Mouse (Mus musculus) hindbrain, embryonic 13.5 days (tissue): ENCODE results near the gene Ebf1. TPM values are rescaled to one million over a fixed set of nuclear protein-coding genes. Genes with fewer than 3 reads are reported as not detected.

Experiments used
- ATAC-seq: fragments of 200-750 bp; cut with Nextera tagmentation; 2 replicates; pipeline ENCODE4 v1.8.0; 2017; ENCODE audit warnings: moderate TSS enrichment; ENCODE audit not compliant: low FRiP score
- H3K27ac ChIP-seq: fragments of 300-500 bp; sonication (generic); 2 replicates; pipeline ENCODE4 v1.5.1; 2015; ENCODE audit warnings: inconsistent platforms, mild to moderate bottlenecking, moderate library complexity
- H3K27me3 ChIP-seq: fragments of 300-500 bp; sonication (generic); 2 replicates; pipeline ENCODE4 v1.6.1; 2015; ENCODE audit warnings: mild to moderate bottlenecking, inconsistent platforms
- H3K36me3 ChIP-seq: fragments of 300-500 bp; sonication (generic); 2 replicates; pipeline ENCODE4 v1.6.1; 2015; ENCODE audit warnings: mild to moderate bottlenecking, inconsistent platforms
- H3K4me1 ChIP-seq: fragments of 300-500 bp; sonication (generic); replicated peaks from 2 replicates; pipeline ENCODE4 v1.6.1; 2015; ENCODE audit warnings: inconsistent platforms
- H3K4me2 ChIP-seq: fragments of 300-500 bp; sonication (generic); 2 replicates; pipeline ENCODE4 v1.6.1; 2015; ENCODE audit warnings: inconsistent platforms, mild to moderate bottlenecking, moderate library complexity
- H3K4me3 ChIP-seq: fragments of 300-500 bp; sonication (generic); 2 replicates; pipeline ENCODE4 v1.5.1; 2015; ENCODE audit warnings: mild to moderate bottlenecking, inconsistent platforms
- H3K9ac ChIP-seq: fragments of 300-500 bp; sonication (generic); 2 replicates; pipeline ENCODE4 v1.6.1; 2015; ENCODE audit warnings: mild to moderate bottlenecking, inconsistent platforms
- H3K9me3 ChIP-seq: fragments of 300-500 bp; sonication (generic); 2 replicates; pipeline ENCODE4 v1.6.1; 2016; ENCODE audit warnings: inconsistent platforms
- WGBS: fragments of 180-500 bp; shearing (Covaris S2); methylation state at CpG from one replicate; pipeline ENCODE4 v1.1.7; 2015; 5-methylcytosine and 5-hydroxymethylcytosine counted together
- polyA plus RNA-seq: library from polyadenylated mRNA; unstranded; fragments of >200 nt; fragmentation: Nextera tagmentation; extraction: Ambion mirVana; gene quantifications from 2 replicates; pipeline ENCODE4 v1.2.1, GENCODE M21; 2015

Gene Ebf1
- polyA plus RNA-seq, 1 experiment from 2014 or later: 159 TPM

DNA sequence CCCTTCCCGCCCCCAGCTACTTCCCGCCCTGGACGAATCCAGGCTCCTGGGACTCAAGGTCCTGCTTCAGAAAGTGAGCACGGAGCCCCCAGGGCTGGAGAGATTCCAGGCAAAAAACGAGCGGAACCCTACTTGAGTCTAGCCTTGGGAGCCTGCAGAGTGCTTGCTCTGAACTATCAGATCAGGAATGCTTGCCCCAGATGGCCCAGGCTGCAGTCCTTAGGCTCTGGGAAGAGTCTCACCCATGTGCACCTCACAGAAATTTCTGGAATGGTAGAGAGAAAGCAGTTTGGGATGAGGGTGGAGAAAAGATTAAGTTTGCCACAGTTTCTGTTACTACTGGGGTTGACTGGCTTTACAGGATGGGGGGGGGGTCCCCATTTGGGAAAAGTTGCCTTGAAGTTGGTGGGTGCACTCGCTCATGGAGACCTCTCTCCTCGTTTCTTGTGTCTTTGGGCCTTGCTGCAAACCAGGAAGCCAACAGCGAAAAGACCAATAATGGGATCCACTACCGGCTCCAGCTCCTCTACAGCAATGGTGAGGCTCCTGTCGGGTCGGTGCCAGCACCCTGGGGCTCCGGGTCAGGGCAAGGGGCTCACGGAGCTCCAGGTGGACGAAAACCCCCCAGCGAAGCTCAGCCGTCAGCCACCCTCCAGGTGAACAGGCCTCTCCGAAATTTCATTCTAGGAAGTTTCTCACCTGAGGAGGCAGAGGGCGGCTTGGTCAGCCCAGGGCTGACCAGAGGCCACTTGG, 3.8 kb downstream of the Ebf1 start:
- H3K4me2 ChIP-seq: peak overlapping the region; percentile 88
- peak overlapping the region; percentile 83 for H3K27ac ChIP-seq

DNA sequence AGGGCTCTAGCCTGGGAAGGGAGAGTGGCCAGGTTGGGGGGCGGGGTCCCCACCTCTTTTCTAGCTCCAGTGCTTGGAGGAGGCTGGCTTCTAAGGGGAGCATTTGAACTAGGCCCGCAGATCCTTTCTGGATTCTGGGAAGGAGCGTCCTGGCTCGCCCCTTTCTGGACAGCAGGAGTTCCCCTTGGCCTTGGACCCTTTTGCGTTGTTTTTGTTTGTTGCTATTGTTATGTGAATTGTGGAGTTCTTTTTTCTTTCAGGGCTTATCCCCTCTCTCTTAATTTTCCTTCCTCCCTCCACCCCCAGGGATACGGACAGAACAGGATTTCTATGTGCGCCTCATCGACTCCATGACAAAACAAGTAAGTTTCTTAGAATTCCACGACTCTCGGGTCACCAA, 4.5 kb downstream of the Ebf1 start:
- H3K27ac ChIP-seq: peak overlapping the region; percentile 83
- peaks cover 4% of the 10 kb centered on the region; the same call in 1 of the 2 replicates for H3K36me3 ChIP-seq
- H3K4me1 ChIP-seq: peaks cover 60% of the 10 kb centered on the region
- no peak for ATAC-seq
- 27% methylated on average over 10 of the region's 10 CpGs for WGBS
- peak overlapping the region; percentile 99 for H3K9ac ChIP-seq
- H3K4me3 ChIP-seq: peak overlapping the region; percentile 71
- H3K27me3 ChIP-seq: peaks cover 18% of the 10 kb centered on the region
- H3K4me2 ChIP-seq: peak overlapping the region; percentile 88
- no peaks in the 10 kb centered on the region for H3K9me3 ChIP-seq

More for the DNA sequence above, 3.8 kb downstream of the Ebf1 start:
- Histone ChIP-seq H3K4me1 (peaks cover 63% of the 10 kb centered on the region), H3K9ac (peak overlapping the region; percentile 99), H3K4me3 (peak overlapping the region; percentile 71), H3K27me3 (peaks cover 23% of the 10 kb centered on the region), H3K36me3 (peaks cover 4% of the 10 kb centered on the region; the same call in 1 of the 2 replicates), H3K9me3 (no peaks in the 10 kb centered on the region)
- ATAC-seq: no peak
- WGBS: 33% methylated on average over 17 of the region's 19 CpGs

DNA sequence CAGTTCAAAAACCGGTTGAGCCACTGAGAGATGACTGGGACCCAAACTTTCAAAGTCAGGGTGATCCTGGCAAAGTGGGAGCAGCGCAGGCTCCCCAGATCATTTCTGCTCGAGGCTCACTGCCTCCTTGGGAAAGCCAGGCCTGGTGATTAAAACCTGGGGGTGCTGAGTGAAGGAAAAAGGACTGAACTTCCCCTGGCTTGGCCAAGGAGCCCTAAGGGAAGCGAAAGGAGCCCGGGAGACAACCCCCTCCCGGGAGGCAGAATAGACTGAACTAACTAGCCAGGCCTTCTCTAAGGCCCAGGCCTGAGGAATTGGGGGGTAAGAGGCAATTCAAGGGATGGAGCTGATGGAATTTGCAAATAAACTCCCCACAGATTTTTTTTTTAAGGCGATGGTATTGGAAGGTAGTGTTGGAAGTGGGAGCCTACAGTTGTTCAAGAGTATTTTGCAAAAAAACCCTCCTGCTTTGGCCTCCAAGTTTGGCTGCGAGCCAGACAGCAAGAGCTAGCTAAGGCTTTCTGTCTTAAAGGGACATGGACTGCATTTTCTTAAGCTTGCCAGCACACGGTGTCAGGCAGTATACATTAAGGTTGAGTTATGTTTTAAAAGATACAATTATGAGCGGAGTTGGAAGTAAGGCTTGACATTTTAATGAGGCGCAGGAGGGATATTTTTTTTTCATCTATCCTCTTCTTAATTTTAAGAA, 5.1 kb downstream of the Ebf1 start:
- Histone ChIP-seq H3K27ac (peak overlapping the region; percentile 83), H3K4me1 (peaks cover 57% of the 10 kb centered on the region), H3K4me3 (peak overlapping the region; percentile 71), H3K9me3 (no peaks in the 10 kb centered on the region), H3K4me2 (peak overlapping the region; percentile 88), H3K27me3 (peaks cover 18% of the 10 kb centered on the region), H3K9ac (peak overlapping the region; percentile 99), H3K36me3 (peaks cover 4% of the 10 kb centered on the region; the same call in 1 of the 2 replicates)
- WGBS: 22% methylated on average over 11 of the region's 11 CpGs
- no peak for ATAC-seq

DNA sequence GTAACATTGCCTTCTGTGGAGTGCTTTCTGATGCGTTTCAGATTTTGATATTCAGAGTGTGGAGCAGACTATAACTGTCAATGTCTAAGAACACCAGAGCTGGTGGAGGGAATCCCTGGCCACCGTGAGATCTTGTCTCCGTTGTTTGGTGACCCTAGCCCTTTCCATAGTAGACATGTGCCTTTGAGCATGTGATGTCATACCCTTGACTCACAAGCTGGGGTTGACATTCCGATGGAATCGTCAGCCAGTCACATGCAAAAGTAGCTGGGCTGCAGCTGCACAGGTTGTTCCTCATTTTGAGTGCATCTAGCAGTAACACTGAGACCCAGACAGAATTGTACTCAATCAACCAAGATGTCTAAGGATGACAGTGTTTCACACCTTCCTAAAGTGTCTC, 7.4 kb downstream of the Ebf1 start:
- ATAC-seq: no peak
- H3K9ac ChIP-seq: no peak overlapping the region
- H3K4me1 ChIP-seq: peaks cover 71% of the 10 kb centered on the region
- no peak overlapping the region for H3K4me3 ChIP-seq
- WGBS: 70% methylated on average over 5 of the region's 5 CpGs
- peak overlapping the region; percentile 44 for H3K4me2 ChIP-seq
- no peaks in the 10 kb centered on the region for H3K9me3 ChIP-seq
- peaks cover 4% of the 10 kb centered on the region; the same call in 1 of the 2 replicates for H3K36me3 ChIP-seq
- H3K27me3 ChIP-seq: peaks cover 18% of the 10 kb centered on the region
- H3K27ac ChIP-seq: no peak overlapping the region

DNA sequence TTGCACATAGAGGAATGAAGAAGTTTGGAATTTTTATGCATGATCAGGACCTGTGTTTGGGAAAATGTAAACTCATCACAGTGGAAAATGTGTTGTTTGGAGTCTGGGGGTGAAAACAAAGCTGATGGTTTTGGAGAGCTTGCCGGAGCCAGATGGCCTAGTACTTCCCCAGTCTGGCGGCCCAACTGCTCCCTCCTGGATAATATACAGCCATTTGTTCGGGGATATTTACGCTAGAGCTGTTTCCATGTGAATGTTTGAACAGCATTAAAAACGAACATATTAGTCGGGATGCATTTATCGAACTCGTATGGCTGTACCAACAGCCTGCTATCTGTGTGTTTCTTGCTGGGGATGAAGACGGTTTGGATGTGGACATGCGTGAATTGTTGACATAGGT, 8.9 kb downstream of the Ebf1 start:
- Histone ChIP-seq H3K27ac (peak overlapping the region; percentile 73), H3K9ac (peak overlapping the region; percentile 39), H3K4me3 (peak overlapping the region; percentile 13), H3K36me3 (peaks cover 4% of the 10 kb centered on the region; the same call in 1 of the 2 replicates), H3K4me1 (peaks cover 57% of the 10 kb centered on the region), H3K4me2 (peak overlapping the region; percentile 44), H3K9me3 (no peaks in the 10 kb centered on the region), H3K27me3 (peaks cover 10% of the 10 kb centered on the region)
- WGBS: 55% methylated on average over 10 of the region's 10 CpGs
- no peak for ATAC-seq

DNA sequence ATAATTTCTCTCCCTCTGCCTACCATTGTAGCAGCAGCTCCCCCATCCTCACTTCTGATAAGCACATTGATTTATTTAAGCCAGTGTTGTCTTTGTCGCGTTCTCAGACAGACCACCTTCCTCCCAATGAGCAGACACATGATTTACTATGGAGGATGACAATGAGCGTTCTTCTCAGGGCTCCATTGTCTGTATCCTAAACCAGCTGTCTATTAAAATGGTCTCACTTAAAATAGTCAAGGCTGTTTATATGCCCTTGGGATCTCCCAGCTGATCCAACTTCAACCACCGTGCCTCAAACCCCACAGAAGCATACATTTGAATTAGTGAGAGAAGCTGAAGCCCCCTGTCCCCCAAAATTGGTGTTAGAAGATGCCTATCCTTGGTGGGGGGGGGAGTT, 11.3 kb downstream of the Ebf1 start:
- 0 out of 2 replicates have a peak, but pooled peaks have one; percentile 39 for ATAC-seq
- H3K9ac ChIP-seq: no peak overlapping the region
- no peaks in the 10 kb centered on the region for H3K27me3 ChIP-seq
- 0 out of 2 replicates have a peak overlapping the region, but pooled peaks have one; percentile 11 for H3K4me2 ChIP-seq
- peaks cover 62% of the 10 kb centered on the region for H3K4me1 ChIP-seq
- H3K36me3 ChIP-seq: no peaks in the 10 kb centered on the region
- no peak overlapping the region for H3K4me3 ChIP-seq
- H3K9me3 ChIP-seq: no peaks in the 10 kb centered on the region
- 27% methylated on average over 4 of the region's 4 CpGs for WGBS
- H3K27ac ChIP-seq: peak overlapping the region; percentile 69; the same call in 1 of the 2 replicates

DNA sequence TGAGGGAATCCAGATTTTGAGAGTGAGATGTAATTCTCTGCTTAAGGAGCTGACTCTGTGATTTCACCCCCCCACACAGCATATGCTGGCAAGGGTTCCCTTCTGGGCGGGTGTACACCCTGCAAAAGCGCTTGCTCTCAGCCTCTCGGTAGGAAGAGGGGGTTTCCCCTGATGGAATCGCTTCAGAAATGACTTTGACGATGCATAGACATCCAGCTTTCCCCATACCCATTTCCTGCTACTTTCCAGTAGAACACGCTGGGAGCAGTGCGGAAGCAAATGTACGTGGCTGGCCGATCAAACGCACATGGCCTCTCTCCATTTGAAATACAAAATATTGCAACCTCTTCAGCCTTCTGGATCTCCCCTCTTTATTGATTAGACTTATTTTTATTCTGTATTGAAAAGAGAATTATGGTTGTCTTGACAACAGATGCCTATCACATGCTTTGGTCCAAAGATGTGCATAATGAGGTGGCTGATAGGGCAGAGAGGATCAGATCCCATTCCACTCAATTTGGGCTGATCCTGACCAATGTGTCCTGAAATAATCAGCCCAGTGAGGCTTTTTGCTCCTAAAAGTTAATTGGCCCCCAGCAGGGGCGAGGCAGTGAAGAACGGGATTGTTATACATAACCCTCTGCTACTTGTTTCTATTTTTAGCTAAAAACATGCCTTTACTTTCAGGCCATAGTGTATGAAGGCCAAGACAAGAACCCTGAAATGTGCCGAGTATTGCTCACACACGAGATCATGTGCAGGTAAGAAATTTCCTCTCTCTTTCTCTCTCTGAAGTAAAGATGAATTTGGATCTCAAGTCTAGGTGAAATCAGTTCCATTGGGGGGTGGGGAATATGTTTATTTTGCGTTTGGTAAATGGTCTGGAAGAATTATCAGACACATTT, 15.2 kb downstream of the Ebf1 start:
- H3K36me3 ChIP-seq: no peaks in the 10 kb centered on the region
- peaks cover 64% of the 10 kb centered on the region for H3K4me1 ChIP-seq
- H3K9me3 ChIP-seq: no peaks in the 10 kb centered on the region
- no peak overlapping the region for H3K27ac ChIP-seq
- H3K9ac ChIP-seq: no peak overlapping the region
- 78% methylated on average over 15 of the region's 15 CpGs for WGBS
- no peak overlapping the region for H3K4me2 ChIP-seq
- no peaks in the 10 kb centered on the region for H3K27me3 ChIP-seq
- ATAC-seq: 0 out of 2 replicates have a peak, but pooled peaks have one; percentile 41
- H3K4me3 ChIP-seq: no peak overlapping the region

DNA sequence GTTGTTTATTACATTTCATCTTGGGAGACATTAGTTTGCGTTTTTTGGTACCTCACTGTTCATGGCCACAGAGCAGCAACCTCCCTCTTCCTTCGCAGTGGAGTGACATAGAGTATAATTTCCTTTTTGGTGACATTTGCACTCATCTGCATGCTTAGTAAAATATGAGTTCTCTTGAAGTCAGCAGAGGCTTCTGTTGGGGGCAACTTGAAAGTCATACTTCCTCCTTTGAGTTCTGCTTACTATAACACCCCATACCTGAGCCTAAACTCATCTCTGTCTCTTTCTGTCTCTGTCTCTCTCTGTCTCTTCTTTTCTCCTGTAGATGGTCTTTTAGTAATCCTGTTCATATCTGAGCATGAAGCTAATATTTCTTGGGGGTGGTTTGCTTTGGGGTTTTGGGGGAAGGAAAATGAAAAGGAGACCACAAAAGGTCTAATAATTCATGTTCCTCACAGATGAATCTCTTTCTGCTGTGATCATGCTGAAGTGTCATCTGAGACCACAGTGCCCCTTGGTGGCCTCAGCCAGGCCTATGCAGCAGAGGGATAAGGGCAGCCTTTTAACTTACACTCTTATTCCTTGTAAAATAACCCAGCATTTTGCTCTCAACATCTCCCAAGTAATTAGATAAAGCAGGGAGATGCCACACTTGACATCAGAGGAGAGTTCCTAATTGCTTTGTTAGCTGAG, 16.0 kb downstream of the Ebf1 start:
- Histone ChIP-seq H3K4me1 (peaks cover 58% of the 10 kb centered on the region), H3K36me3 (peaks cover 5% of the 10 kb centered on the region; the same call in 1 of the 2 replicates), H3K27ac (no peak overlapping the region), H3K9me3 (no peaks in the 10 kb centered on the region), H3K4me2 (no peak overlapping the region), H3K27me3 (no peaks in the 10 kb centered on the region), H3K4me3 (no peak overlapping the region), H3K9ac (no peak overlapping the region)
- no peak for ATAC-seq
- 83% methylated on average over 2 of the region's 2 CpGs for WGBS

DNA sequence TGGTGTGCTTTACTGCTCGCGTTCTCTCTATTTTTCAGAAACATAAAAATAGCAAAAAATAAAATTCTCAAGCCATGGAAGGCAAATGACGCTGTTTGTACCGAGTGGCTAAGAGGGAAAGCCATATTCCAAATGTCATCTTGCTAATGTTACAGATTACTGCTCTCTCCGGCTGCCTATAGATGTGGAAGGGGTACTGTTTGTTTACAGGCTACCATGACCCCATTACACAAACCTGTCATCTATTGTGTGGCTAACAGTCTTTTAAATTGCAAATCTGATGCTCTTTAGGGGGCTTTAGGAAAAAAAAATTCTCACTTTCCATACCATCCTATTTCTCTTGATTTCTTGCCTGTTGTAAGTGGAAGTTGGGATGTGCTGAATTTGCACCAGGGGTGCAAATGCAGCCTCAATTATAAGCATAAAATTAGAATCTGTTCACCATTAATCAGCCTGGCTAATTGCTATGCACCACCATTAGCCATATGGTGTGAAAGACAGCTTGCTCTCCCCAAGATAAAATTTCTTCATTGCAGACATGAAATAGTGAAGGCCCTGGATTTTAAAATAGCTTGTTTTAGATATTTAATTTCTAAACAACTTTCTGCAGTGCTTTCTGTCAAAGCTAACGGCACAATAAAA, 17.6 kb downstream of the Ebf1 start:
- H3K36me3 ChIP-seq: peaks cover 5% of the 10 kb centered on the region; the same call in 1 of the 2 replicates
- no peak overlapping the region for H3K4me3 ChIP-seq
- no peaks in the 10 kb centered on the region for H3K9me3 ChIP-seq
- peak; percentile 52; the same call in 1 of the 2 replicates for ATAC-seq
- no peaks in the 10 kb centered on the region for H3K27me3 ChIP-seq
- 52% methylated on average over 6 of the region's 6 CpGs for WGBS
- H3K4me2 ChIP-seq: no peak overlapping the region
- H3K27ac ChIP-seq: peak overlapping the region; percentile 75
- peaks cover 49% of the 10 kb centered on the region for H3K4me1 ChIP-seq
- H3K9ac ChIP-seq: no peak overlapping the region

DNA sequence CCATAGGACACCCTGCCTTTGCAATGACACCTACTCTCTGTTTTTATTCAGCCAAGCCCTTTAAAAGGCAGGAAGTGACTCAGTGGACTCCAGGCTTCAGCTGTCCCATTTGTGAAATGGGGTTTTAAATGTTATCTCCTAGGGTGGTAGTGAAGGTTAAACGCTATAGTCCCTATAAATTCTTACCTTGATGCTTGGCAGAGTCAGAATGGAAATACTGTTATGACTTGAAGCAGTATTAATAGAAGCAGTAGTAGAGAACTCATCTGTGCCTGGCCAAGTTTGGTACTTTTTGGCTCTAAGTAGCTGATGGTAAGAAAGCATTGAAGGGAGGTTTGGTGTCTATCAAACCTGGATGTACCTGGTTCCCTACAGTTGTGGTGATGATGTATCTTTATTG, 19.1 kb downstream of the Ebf1 start:
- ATAC-seq: no peak
- H3K4me3 ChIP-seq: no peak overlapping the region
- 90% methylated on average over 1 of the region's 1 CpGs for WGBS
- peaks cover 5% of the 10 kb centered on the region; the same call in 1 of the 2 replicates for H3K36me3 ChIP-seq
- no peak overlapping the region for H3K4me2 ChIP-seq
- H3K9me3 ChIP-seq: no peaks in the 10 kb centered on the region
- H3K27me3 ChIP-seq: no peaks in the 10 kb centered on the region
- 0 out of 2 replicates have a peak overlapping the region, but pooled peaks have one; percentile 75 for H3K27ac ChIP-seq
- peaks cover 50% of the 10 kb centered on the region for H3K4me1 ChIP-seq
- H3K9ac ChIP-seq: no peak overlapping the region
